Mouse (Mus musculus): ENCODE data around the gene Zdhhc4.

The Zdhhc4 gene

DNA sequence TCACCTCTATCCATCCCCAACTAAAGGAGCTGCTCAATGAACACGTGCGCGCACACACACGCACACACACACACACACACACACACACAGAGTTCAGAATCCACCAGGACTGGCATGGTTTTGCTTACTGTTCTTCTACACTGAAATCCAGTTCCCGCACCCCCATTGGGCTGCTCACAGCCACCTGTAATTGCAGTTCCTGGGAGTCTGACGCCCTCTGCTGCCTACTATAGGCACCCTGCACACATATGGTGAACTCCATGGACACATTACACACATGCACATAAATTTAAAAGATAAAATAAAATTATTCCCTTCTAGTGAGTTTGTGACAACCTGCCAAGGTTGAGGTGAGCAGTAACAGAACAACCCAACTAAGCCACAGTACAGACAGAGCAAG, 44.3 kb downstream of the Zdhhc4 start:
- in situ Hi-C loops (cut with MseI, MboI): no loop called here

GRCm38 (mm10) chr5:143279247-143279646, 49.8 kb downstream of the Zdhhc4 start:
- in situ Hi-C loops (cut with MseI, MboI): no loop called here

DNA sequence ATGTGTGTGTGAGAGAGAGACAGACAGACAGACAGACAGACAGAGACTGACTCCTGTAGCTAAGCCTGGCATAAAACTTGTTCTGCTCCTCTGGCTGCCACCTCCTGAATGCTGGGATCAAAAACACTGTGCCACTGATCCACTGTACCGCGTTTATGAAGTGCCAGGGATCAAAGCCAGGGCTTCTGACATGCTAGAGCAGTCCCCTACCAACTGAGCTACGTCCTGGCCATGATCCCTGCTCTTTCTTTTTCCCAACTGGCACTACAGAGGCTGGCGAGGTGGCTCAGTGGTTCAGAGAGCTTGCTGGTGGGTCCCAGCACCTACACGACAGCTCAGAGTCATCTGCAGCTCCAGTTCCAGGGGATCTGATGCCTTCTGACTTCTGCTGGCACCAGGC, 53.3 kb downstream of the Zdhhc4 start:
- in situ Hi-C loops (cut with MseI, MboI): no loop called here

GRCm38 (mm10) chr5:143272540-143273330, 56.3 kb downstream of the Zdhhc4 start:
- in situ Hi-C loops (cut with MseI, MboI): no loop called here

DNA sequence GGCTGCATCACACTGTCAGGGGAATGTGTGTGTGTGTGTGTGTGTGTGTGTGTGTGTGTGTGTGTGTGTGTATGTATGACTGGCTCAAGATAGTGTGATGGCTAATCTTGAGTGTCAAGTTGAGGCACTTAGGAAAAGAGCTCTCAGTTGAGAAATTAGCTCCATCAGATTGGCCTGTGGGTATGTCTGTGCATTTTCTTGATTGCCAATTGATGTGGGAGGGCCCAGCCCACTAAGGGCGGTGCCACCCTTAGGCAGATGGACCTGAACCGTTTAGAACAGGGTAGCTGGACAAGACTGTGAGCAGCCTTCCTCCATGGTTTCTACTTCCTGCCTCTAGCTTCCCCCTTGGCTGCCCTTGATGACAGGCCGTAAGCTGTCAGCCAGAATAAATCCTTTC, 56.9 kb downstream of the Zdhhc4 start:
- in situ Hi-C loops (cut with MseI, MboI): no loop called here

- in situ Hi-C loops (cut with MseI, MboI): no loop called here
Observed at GRCm38 (mm10) chr5:143271642-143272041, 57.4 kb downstream of the Zdhhc4 start.

GRCm38 (mm10) chr5:143270151-143270519, 58.9 kb downstream of the Zdhhc4 start:
- in situ Hi-C loops (cut with MseI, MboI): no loop called here

- in situ Hi-C loops (cut with MseI, MboI): no loop called here
Observed at GRCm38 (mm10) chr5:143269363-143270150, 59.5 kb downstream of the Zdhhc4 start, which contains the start of gene Zfp316. TSS of gene Zfp316 (minus strand) at chr5:143270022.

- in situ Hi-C loops (cut with MseI, MboI): no loop called here
Observed at GRCm38 (mm10) chr5:143268985-143269362, 60.1 kb downstream of the Zdhhc4 start.

GRCm38 (mm10) chr5:143266794-143267193, 62.3 kb downstream of the Zdhhc4 start:
- in situ Hi-C loops (cut with MseI, MboI): no loop called here

Data from mouse trophoblast stem cell (cell line).